Mouse (Mus musculus) Patski (cell line): ENCODE results near the gene Prpf38b. TPM values are rescaled to one million over a fixed set of nuclear protein-coding genes. Genes with fewer than 3 reads are reported as not detected.
A peak's percentile ranks its signal among the peaks of the same experiment; 100 is the strongest.

Experiments used
- ATAC-seq: fragments of 100-300 bp; one replicate; pipeline ENCODE4 v1.8.0; 2021
- CTCF ChIA-PET: fragments of 350-600 bp; sonication (Branson Sonifier 250); formaldehyde crosslinking; loops from one replicate; lab custom pipeline; 2022; ENCODE audit warnings: inconsistent platforms; lab: Charles Lee
- POLR2A ChIA-PET: fragments of 350-600 bp; sonication (Branson Sonifier 250); formaldehyde crosslinking; loops from one replicate; lab custom pipeline; 2022; ENCODE audit warnings: antibody characterized with exemption, inconsistent platforms; lab: Charles Lee
- DNase-seq: peaks from one replicate; pipeline ENCODE4 v3.0.0-alpha.2; 2011; ENCODE audit warnings: low read depth, low spot score
- H3K27me3 ChIP-seq: fragments of 371-371 bp; one replicate; pipeline ENCODE4 v1.5.1; 2021
- CTCF ChIP-seq: fragments of 100-300 bp; IDR thresholded peaks from one replicate; pipeline ENCODE4 v1.5.1; 2021
- in situ Hi-C: fragments of 300-500 bp; cut with MboI; formaldehyde crosslinking; loops from 3 replicates; pipeline ENCODE4 v1.11.1; 2018; ENCODE audit warnings: low pct_unique_long_range_greater_than_20kb, mixed read lengths
- polyA plus RNA-seq: library from polyadenylated mRNA; unstranded; gene quantifications from one replicate; pipeline ENCODE4 v1.2.3, GENCODE M21; 2021

Prpf38b gene
- polyA plus RNA-seq, 1 experiment from 2014 or later = 115 TPM

GRCm38 (mm10) chr3:108855864-108856263, 55.7 kb downstream of the Prpf38b start:
- in situ Hi-C loops = no loop called here
- DNase-seq (peak; percentile 88), ATAC-seq (peak; percentile 41)
- ChIA-PET CTCF (interaction anchor here (1.0 to 2.4 kb wide), 11 partner anchors 12 to 77 kb away, joined by 3 to 12 read pairs (median 3); partner anchors contain the start of genes Prpf38b and Stxbp3), POLR2A (interaction anchor here (0.6 to 1.4 kb wide), 5 partner anchors 10 to 95 kb away, joined by 3 to 7 read pairs (median 5); partner anchors contain the start of gene Stxbp3)
- H3K27me3 ChIP-seq = no peaks in the 10 kb centered on the region
- no peak for TF ChIP-seq CTCF

GRCm38 (mm10) chr3:108855371-108855770, 56.2 kb downstream of the Prpf38b start:
- ChIA-PET CTCF (interaction anchor here (1.0 to 2.1 kb wide), 5 partner anchors 12 to 22 kb away, joined by 3 to 11 read pairs (median 5); partner anchors contain the start of gene Stxbp3), POLR2A (interaction anchor here (0.6 to 1.4 kb wide), 5 partner anchors 10 to 96 kb away, joined by 3 to 7 read pairs (median 5); partner anchors contain the start of gene Stxbp3)
- in situ Hi-C loops = no loop called here
- no peak for TF ChIP-seq CTCF
- ATAC-seq (no peak), DNase-seq (peak; percentile 46)
- H3K27me3 ChIP-seq = no peaks in the 10 kb centered on the region

- in situ Hi-C loops = loop anchor here (5.0 kb wide), 1 partner anchor 49 kb away; no protein-coding TSS in a partner anchor
- ChIA-PET POLR2A (interaction anchor here (0.8 kb wide), 1 partner anchor 11 kb away, joined by 3 read pairs; no protein-coding TSS in a partner anchor), CTCF (interaction anchor here (0.8 to 2.1 kb wide), 9 partner anchors 8 to 174 kb away, joined by 3 to 14 read pairs (median 4); partner anchors contain the start of genes Fam102b and Stxbp3)
- no peaks in the 10 kb centered on the region for H3K27me3 ChIP-seq
- ATAC-seq = no peak
- TF ChIP-seq CTCF = no peak
- no peak for DNase-seq
Measured at GRCm38 (mm10) chr3:108853266-108853665, 58.3 kb downstream of the Prpf38b start.

Other genes starting within 250 kb of the Prpf38b start
- gene Gpsm2, start 189.4 kb downstream of the Prpf38b start, polyA plus RNA-seq = 36.0 TPM
- not detected for gene Aknad1, start 172.1 kb downstream of the Prpf38b start, polyA plus RNA-seq
- gene Stxbp3, start 71.2 kb downstream of the Prpf38b start, polyA plus RNA-seq = 60.3 TPM
- 0.10 TPM for gene Fndc7, start 21.7 kb downstream of the Prpf38b start, polyA plus RNA-seq
- gene Henmt1, start 28.1 kb upstream of the Prpf38b start, polyA plus RNA-seq = 0.04 TPM
- not detected for gene Gm9857, start 28.7 kb upstream of the Prpf38b start, polyA plus RNA-seq
- 30.5 TPM for gene Fam102b, start 115.9 kb upstream of the Prpf38b start, polyA plus RNA-seq
- gene Slc25a54, start 168.7 kb upstream of the Prpf38b start, polyA plus RNA-seq = not detected
- 71.9 TPM for gene Slc25a24, start 211.4 kb upstream of the Prpf38b start, polyA plus RNA-seq